Mouse (Mus musculus): ENCODE results near the gene Ywhae.
A peak's percentile ranks its signal among the peaks of the same experiment; 100 is the strongest.

Ywhae gene

GRCm38 (mm10) chr11:75738477-75738821 is 5.8 kb downstream of the Ywhae start:
- DNase-seq: no peak

DNA sequence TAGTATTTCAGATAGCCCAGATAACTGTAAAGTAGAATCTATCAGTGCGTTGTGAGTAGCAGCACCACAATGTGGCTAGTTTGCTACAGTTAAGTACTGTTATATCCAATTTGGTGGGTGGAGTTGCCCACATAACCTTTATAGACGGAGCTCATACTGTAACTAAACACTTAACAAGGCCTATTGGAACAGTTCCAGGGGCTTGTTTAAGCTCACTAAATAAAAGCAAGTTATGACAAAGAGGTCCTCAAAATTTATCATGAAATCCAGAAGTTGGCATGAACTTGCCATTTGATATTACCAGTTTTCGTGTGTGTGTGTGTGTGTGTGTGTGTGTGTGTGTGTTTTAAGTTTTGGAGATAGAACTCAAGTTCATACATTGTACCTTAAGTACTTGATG is 7.5 kb downstream of the Ywhae start:
- no peak for DNase-seq

- no peak for DNase-seq
These were observed 8.9 kb downstream of the Ywhae start for GRCm38 (mm10) chr11:75741615-75742014.

- DNase-seq: no peak
These were observed 12.1 kb downstream of the Ywhae start for GRCm38 (mm10) chr11:75744761-75745160.

- DNase-seq: no peak
These were observed 17.9 kb downstream of the Ywhae start for GRCm38 (mm10) chr11:75750537-75750936.

- DNase-seq: no peak
These were observed 18.4 kb downstream of the Ywhae start for GRCm38 (mm10) chr11:75751082-75751481.

GRCm38 (mm10) chr11:75756687-75757086 is 24.0 kb downstream of the Ywhae start:
- no peak for DNase-seq

GRCm38 (mm10) chr11:75758553-75758952 is 25.9 kb downstream of the Ywhae start:
- no peak for DNase-seq

GRCm38 (mm10) chr11:75760785-75761184 is 28.1 kb downstream of the Ywhae start:
- no peak for DNase-seq

DNA sequence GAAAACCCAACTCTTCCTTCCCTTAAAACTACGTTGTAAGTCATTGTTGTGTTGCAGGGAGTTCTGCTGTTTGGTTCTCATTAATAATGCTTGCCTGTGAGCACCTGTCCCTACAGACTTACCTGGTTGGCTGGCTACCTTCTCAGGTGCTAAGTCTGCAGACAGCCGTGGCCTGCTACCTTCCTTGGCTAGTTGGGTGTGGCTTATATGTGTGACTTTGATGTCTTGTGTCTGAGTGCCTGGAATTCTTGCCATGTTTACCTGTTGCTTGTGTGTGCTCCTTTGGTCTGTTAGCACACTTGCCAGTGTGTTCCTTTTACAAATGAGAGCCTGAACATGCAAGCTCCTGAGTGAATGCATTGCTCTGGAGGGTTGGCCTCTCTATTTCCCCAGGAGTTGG is 30.0 kb downstream of the Ywhae start:
- no peak for DNase-seq

GRCm38 (mm10) chr11:75764521-75765023 is 31.9 kb downstream of the Ywhae start:
- no peak for DNase-seq

GRCm38 (mm10) chr11:75765161-75765560 is 32.5 kb downstream of the Ywhae start:
- no peak for DNase-seq

GRCm38 (mm10) chr11:75767014-75767413 is 34.3 kb downstream of the Ywhae start:
- no peak for DNase-seq

- no peak for DNase-seq
These were observed 35.7 kb downstream of the Ywhae start for GRCm38 (mm10) chr11:75768091-75768989.

DNA sequence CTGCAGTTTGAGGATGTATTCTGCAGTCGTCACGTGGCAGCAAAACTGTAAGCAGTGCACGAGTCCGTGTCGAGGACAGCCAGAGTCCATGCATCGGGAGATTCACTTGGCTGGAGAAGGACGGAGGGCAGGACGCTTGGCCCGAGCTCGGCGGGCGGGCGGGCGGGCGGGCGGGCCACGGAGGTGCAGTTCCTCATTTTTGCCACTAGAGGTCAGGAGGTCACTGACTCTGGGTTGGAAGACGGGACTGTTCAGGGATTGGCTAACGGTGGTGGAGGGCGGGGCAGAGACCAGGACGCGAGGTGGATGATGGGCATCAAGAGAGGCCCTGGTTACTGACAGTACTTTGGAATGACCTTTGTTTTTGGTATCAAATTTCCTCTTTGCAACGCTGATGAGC is 36.5 kb downstream of the Ywhae start:
- peak; percentile 94 for DNase-seq

DNA sequence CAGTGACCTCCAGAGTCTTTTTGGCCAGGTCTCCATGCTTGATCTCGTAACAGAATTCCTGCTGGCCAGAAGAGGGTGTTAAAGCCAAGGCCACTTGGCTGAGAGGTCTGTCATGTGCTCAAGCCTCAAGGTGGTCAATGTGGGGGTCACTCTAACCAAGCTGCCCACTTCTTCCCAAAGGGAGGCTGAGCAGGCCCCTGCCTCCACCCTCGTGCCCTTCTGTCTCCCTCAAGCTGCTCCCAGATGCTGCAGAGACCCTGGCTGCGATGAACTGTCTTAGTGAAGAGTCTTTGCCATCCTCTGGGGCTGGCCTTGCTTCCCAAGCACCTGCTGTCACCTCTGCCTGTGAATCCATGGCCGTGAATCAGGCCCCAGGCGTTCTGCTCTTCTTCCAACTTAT is 39.9 kb downstream of the Ywhae start:
- DNase-seq: no peak

GRCm38 (mm10) chr11:75775919-75776318 is 43.2 kb downstream of the Ywhae start:
- DNase-seq: no peak

- DNase-seq: peak; percentile 88
These were observed 49.2 kb downstream of the Ywhae start for GRCm38 (mm10) chr11:75781919-75782318.

DNA sequence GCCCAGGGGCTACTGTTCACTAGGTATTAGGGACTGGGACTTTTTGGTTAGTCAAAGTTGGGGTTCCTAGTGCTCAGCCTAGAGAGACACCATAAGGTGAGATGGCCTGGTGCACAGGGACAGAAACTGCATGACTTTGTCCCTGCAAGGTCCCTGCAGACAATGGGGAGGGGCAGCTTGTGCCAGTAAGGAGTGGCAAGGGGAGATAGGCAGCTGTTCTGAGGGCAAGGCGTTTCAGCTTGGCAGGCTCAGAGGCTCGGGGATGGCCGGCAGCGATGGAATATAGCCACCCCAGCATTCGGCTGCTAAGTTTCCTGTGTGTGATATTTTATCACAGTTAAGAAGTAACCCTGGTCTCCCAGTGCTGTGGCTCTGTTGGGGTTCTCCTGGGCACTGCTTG is 51.1 kb downstream of the Ywhae start:
- no peak for DNase-seq

- DNase-seq: peak; percentile 47
These were observed 53.2 kb downstream of the Ywhae start for GRCm38 (mm10) chr11:75785897-75786296.

- DNase-seq: no peak
These were observed 59.9 kb downstream of the Ywhae start for GRCm38 (mm10) chr11:75792535-75792934.

GRCm38 (mm10) chr11:75793351-75793750 is 60.7 kb downstream of the Ywhae start:
- no peak for DNase-seq

DNA sequence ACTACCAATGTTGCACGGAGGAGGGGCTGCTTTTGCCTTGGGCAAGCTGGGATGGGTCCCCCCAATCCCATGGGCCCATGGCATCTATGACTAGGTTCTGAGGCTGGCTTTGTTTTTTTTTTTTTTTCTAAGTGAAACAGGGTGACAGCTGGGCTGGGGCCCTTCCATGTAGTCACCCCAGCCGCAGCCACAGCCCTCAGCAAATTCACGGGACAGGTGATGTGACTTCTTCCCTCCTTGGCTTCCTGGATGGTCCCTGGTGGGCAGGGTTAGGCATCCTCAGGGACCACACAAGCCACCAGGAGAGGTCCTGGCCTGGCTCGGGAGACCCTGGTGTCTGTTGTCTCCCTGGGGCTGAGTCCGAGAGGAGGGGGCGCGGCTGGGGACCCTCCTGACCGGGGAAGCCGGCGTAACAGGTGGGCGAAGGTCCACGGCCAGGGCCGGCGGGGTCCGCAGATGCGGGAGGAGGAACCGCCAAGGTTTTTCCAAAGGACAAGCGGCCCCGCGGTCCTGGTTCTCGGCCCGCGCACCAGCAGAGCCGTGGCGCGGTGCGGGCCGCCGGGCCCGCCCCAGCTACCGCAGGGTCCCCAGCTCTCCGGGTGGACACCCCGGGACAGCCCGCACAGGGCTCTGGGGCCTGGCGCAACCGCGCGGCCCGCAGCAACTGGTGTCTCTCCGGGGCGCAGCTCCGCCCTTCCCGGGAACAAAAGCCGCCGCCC is 62.1 kb downstream of the Ywhae start:
- DNase-seq: no peak

- no peak for DNase-seq
These were observed 62.6 kb downstream of the Ywhae start for GRCm38 (mm10) chr11:75795321-75795636.

Measured in kidney, adult 9 months (tissue).